7 mouse cellular contexts compared by ENCODE assay signal in genomic region chr3:52180306-52180705, GRCm38 (mm10).
DNase-seq lines count a peak whose midpoint lies in the region; ATAC-seq lines count a peak whose summit lies in the region.

No protein-coding gene starts in this region.

- peaks cover 11% of the 10 kb centered on the region for H3K4me1 ChIP-seq in brown adipose tissue, adult 24 weeks (ENCODE audit: control insufficient read depth, insufficient read depth, insufficient read length, low read length)
- H3K4me1 ChIP-seq in embryonic facial prominence, embryonic 11.5 days (ENCODE audit: control insufficient read depth, insufficient read depth, low read length): peaks cover 8% of the 10 kb centered on the region
- peaks cover 41% of the 10 kb centered on the region for H3K4me1 ChIP-seq in hindbrain, embryonic 12.5 days

- DNase-seq in embryonic facial prominence, embryonic 11.5 days (ENCODE audit: low spot score): peak; percentile 35
- peak; percentile 53 for DNase-seq in lung, postnatal 14 days
- DNase-seq in spleen, postnatal 36 days (ENCODE audit: low spot score in 2 of 2): no peak
- no peak for DNase-seq in adrenal gland, postnatal 10 days
- no peak for DNase-seq in ovary, postnatal 14 days (ENCODE audit: low spot score)

- peak overlapping the region; percentile 21 for H3K27ac ChIP-seq in brown adipose tissue, adult 24 weeks (replicated peaks; ENCODE audit: low read depth, low read length)
- peak overlapping the region; percentile 95 for H3K27ac ChIP-seq in embryonic facial prominence, embryonic 11.5 days (replicated peaks; ENCODE audit: low read depth, low read length)
- H3K27ac ChIP-seq in hindbrain, embryonic 12.5 days: peak overlapping the region; percentile 94

- H3K9ac ChIP-seq in embryonic facial prominence, embryonic 11.5 days (replicated peaks; ENCODE audit: low read length): peak overlapping the region; percentile 41
- no peak overlapping the region for H3K9ac ChIP-seq in hindbrain, embryonic 12.5 days

- no peaks in the 10 kb centered on the region for H3K9me3 ChIP-seq in embryonic facial prominence, embryonic 11.5 days (replicated peaks; ENCODE audit: control insufficient read depth, low read length)
- H3K9me3 ChIP-seq in hindbrain, embryonic 12.5 days (replicated peaks): no peaks in the 10 kb centered on the region

- H3K4me3 ChIP-seq in brown adipose tissue, adult 24 weeks (ENCODE audit: insufficient read depth, low read depth, low read length): no peak overlapping the region
- H3K4me3 ChIP-seq in embryonic facial prominence, embryonic 11.5 days (ENCODE audit: low read depth, low read length): no peak overlapping the region
- no peak overlapping the region for H3K4me3 ChIP-seq in hindbrain, embryonic 12.5 days

- no peaks in the 10 kb centered on the region for H3K36me3 ChIP-seq in embryonic facial prominence, embryonic 11.5 days (replicated peaks; ENCODE audit: control insufficient read depth, insufficient read depth, low read depth, low read length)
- H3K36me3 ChIP-seq in hindbrain, embryonic 12.5 days: no peaks in the 10 kb centered on the region

- H3K4me2 ChIP-seq in embryonic facial prominence, embryonic 11.5 days (ENCODE audit: low read depth, low read length): no peak overlapping the region
- peak overlapping the region; percentile 16; the same call in 1 of the 2 replicates for H3K4me2 ChIP-seq in hindbrain, embryonic 12.5 days (replicated peaks)

- WGBS in embryonic facial prominence, embryonic 11.5 days: 24% methylated on average over 8 of the region's 8 CpGs
- 13% methylated on average over 8 of the region's 8 CpGs for WGBS in hindbrain, embryonic 12.5 days

- no peaks in the 10 kb centered on the region for H3K27me3 ChIP-seq in embryonic facial prominence, embryonic 11.5 days (ENCODE audit: control insufficient read depth, insufficient read depth, low read length)
- H3K27me3 ChIP-seq in hindbrain, embryonic 12.5 days: no peaks in the 10 kb centered on the region

- ATAC-seq in embryonic facial prominence, embryonic 11.5 days (replicated peaks; ENCODE audit: insufficient number of reproducible peaks, low FRiP score, low TSS enrichment, low read depth): 0 out of 2 replicates have a peak, but pooled peaks have one; percentile 32
- peak; percentile 17 for ATAC-seq in hindbrain, embryonic 12.5 days (ENCODE audit: low FRiP score)

Comparison
In these comparisons a context has a peak if more than half of its experiments do, and no peak if none do; other contexts are left out.
1. H3K27ac ChIP-seq: peak in every context shown above with its lines; median percentile 95 in embryonic facial prominence, embryonic 11.5 days; 94 in hindbrain, embryonic 12.5 days; 21 in brown adipose tissue, adult 24 weeks.
2. DNase-seq: peak in embryonic facial prominence, embryonic 11.5 days (single experiment) and lung, postnatal 14 days (single experiment); none in spleen, postnatal 36 days (0 of 2), adrenal gland, postnatal 10 days (single experiment) and ovary, postnatal 14 days (single experiment).